Mouse (Mus musculus): ENCODE results near the gene Gm20458. TPM values are rescaled to one million over a fixed set of nuclear protein-coding genes. Genes with fewer than 3 reads are reported as not detected.

Gene Gm20458
- polyA plus RNA-seq, 1 experiment, result 27.8 TPM

DNA sequence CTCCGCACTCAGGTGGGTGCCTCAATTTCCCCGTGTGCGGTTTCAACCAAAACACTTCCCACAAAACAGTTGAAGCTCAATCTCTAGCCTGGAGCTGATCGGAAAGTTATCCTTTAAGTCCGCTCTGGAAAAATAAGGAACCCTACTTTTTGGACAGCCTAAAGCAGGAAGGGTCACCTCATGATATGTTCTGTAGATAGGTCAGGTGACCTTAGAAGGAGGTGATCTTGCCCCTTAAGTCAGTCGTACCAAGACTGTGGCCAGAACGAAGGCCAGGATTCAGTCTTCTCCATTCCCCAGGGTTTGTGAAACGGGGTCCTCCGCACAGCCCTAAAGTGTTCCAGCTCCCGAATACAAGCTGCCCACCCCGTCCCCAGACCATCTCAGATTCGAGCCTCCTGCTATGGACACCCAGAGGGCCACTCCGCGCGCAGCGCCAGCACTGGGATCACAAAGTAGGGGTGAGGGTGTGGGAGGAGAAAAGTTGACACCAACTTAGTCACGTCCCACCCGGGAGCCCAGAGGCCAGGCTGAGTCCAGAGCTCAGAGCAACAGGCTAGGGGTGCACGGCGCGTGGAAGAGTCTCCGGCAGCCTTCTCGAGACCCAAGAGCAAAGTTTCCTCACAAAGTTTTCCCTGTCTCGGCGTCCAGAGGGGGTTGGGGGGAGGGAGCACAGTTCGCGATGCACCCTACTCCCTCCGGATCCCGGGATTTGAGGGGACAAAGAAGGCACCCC, 18.3 kb upstream of the Gm20458 start:
- DNase-seq, result no peak
- Histone ChIP-seq H3K36me3 (ENCODE audit: control insufficient read depth, insufficient read depth, low read length) (no peaks in the 10 kb centered on the region), H3K27me3 (ENCODE audit: control insufficient read depth, insufficient read depth, low read length) (peaks cover 6% of the 10 kb centered on the region; the same call in 1 of the 2 replicates), H3K4me3 (ENCODE audit: control insufficient read depth, insufficient read depth, low read length) (peak overlapping the region; percentile 54), H3K4me1 (replicated peaks; ENCODE audit: control insufficient read depth, insufficient read depth, low read length) (peaks cover 32% of the 10 kb centered on the region), H3K27ac (ENCODE audit: control insufficient read depth, insufficient read depth, low read length) (no peak overlapping the region)
- TF ChIP-seq POLR2A (IDR thresholded peaks at IDR 0.05; ENCODE audit: control insufficient read depth, extremely low read depth, insufficient read depth, low read length, poor library complexity) (no peak), CTCF (IDR thresholded peaks at IDR 0.05; ENCODE audit: borderline replicate concordance, control insufficient read depth, extremely low read depth, insufficient read depth, low read length, poor library complexity) (no peak)
- WGBS, result 8% methylated on average over 29 of the region's 29 CpGs

DNA sequence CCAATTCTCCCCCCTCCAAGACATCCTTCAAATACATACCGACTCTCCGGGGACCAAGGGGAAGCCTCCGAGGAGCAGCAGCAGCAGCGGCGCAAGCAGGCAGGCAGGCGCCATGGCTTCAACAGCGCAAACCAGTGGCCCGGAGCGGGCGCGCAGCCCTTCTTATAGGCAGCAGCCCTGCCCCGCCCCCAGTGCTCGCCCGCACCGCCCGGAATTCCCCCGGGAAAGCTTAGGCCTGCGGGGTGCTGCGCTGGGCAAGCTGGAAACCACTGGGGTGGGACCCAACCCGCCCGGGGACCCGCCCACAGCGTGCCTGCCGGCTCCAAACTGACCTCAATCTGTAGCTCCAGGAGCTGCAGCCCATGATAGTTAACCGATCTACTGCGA, 17.7 kb upstream of the Gm20458 start:
- no peaks in the 10 kb centered on the region for H3K36me3 ChIP-seq (ENCODE audit: control insufficient read depth, insufficient read depth, low read length)
- peaks cover 31% of the 10 kb centered on the region for H3K4me1 ChIP-seq (replicated peaks; ENCODE audit: control insufficient read depth, insufficient read depth, low read length)
- peak; percentile 54 for DNase-seq
- H3K4me3 ChIP-seq (ENCODE audit: control insufficient read depth, insufficient read depth, low read length), result peak overlapping the region; percentile 54
- under 1% methylated on average over 26 of the region's 26 CpGs for WGBS
- peaks cover 6% of the 10 kb centered on the region; the same call in 1 of the 2 replicates for H3K27me3 ChIP-seq (ENCODE audit: control insufficient read depth, insufficient read depth, low read length)
- TF ChIP-seq CTCF (IDR thresholded peaks at IDR 0.05; ENCODE audit: borderline replicate concordance, control insufficient read depth, extremely low read depth, insufficient read depth, low read length, poor library complexity), result no peak
- TF ChIP-seq POLR2A (IDR thresholded peaks at IDR 0.05; ENCODE audit: control insufficient read depth, extremely low read depth, insufficient read depth, low read length, poor library complexity), result 0 out of 2 replicates have a peak, but pooled peaks have one; percentile 32
- H3K27ac ChIP-seq (ENCODE audit: control insufficient read depth, insufficient read depth, low read length), result no peak overlapping the region

DNA sequence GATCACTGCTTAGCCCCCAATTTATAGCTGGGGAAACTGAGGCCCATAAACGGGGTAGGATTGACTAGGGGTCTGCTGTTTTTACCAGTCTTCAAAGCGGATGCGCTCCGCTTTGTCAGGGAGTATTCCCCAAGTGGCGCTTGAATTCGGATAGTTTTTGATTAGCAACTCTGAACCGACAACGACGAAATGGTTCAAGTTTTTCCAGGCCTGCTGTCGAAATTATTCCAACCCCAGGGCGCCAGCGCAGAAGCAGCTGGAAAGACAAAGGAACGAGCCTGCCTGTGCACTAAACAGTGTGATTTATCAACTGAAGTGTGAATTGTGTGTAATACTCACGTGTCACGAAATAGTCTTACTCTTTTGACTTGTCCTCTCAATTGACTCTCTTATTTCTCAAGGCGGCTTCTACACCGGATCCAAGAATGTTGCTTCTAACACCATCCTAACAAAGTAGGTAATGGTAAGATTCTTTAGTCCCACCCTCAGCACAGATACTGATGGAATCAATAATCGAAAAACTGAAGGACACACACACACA, 17.2 kb upstream of the Gm20458 start, which contains the start of gene Sdc4:
TSS of gene Sdc4 (minus strand) at position 428 of the 541 bp plus-strand sequence.
- no peak for DNase-seq
- Histone ChIP-seq H3K36me3 (ENCODE audit: control insufficient read depth, insufficient read depth, low read length) (no peaks in the 10 kb centered on the region), H3K27ac (ENCODE audit: control insufficient read depth, insufficient read depth, low read length) (no peak within 1 kb of the TSS), H3K4me1 (replicated peaks; ENCODE audit: control insufficient read depth, insufficient read depth, low read length) (peaks cover 31% of the 10 kb centered on the region), H3K4me3 (ENCODE audit: control insufficient read depth, insufficient read depth, low read length) (peak within 1 kb of the TSS; percentile 54), H3K27me3 (ENCODE audit: control insufficient read depth, insufficient read depth, low read length) (peaks cover 6% of the 10 kb centered on the region; the same call in 1 of the 2 replicates)
- TF ChIP-seq POLR2A (IDR thresholded peaks at IDR 0.05; ENCODE audit: control insufficient read depth, extremely low read depth, insufficient read depth, low read length, poor library complexity) (no peak), CTCF (IDR thresholded peaks at IDR 0.05; ENCODE audit: borderline replicate concordance, control insufficient read depth, extremely low read depth, insufficient read depth, low read length, poor library complexity) (no peak)
- WGBS, result 30% methylated on average over 18 of the region's 18 CpGs

DNA sequence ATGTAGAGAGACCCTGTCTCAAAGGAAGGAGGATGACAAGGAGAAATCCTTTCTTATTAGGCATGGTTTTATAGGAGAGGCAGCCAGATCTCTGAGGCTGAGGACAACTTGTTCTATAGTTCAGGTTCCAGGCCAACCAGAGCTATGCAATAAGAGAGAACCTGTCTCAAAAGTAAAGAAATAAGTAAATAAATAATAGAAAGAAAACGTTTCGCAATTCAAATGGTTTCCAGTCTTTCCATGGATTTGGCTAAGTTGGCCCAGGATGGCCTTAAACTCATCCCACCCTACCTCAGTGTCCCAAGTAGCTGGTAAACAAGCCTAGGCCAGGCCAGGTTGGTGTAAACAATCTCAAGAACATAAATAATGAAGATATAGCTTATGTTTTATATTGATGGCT, 16.1 kb upstream of the Gm20458 start:
- H3K27me3 ChIP-seq (ENCODE audit: control insufficient read depth, insufficient read depth, low read length), result peaks cover 6% of the 10 kb centered on the region; the same call in 1 of the 2 replicates
- DNase-seq, result no peak
- no peak for TF ChIP-seq CTCF (IDR thresholded peaks at IDR 0.05; ENCODE audit: borderline replicate concordance, control insufficient read depth, extremely low read depth, insufficient read depth, low read length, poor library complexity)
- no peak for TF ChIP-seq POLR2A (IDR thresholded peaks at IDR 0.05; ENCODE audit: control insufficient read depth, extremely low read depth, insufficient read depth, low read length, poor library complexity)

DNA sequence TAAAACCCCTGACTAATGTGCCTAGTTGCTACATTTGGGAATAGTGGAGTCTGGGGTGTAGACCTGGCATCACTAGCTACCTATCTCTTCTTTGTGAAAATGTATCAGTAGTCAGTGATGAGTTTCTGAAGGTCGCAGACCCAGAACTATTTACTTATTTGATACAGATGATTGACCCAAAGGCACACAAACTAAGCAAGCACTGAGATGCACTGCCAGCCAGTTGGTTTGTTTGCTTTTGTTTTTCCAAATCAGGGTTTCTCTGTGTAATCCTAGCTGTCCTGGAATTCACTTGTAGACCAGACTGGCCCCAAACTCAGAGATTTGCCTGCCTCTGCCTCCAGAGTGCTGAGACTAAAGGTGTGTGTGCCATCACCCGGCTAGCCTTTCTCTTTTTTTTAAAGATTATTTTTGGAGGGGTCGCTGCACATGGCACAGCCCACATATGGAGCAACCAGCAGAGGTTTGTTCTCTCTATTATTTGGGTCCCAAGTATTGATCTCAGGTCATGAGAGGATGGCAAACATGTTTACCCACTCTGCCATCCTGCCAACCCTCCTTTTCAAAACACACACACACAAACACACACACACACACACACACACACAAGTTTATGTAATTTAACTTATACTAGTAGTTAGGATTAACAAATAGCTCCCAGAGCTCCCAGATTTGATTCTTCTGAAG, 15.2 kb upstream of the Gm20458 start:
- peaks cover 6% of the 10 kb centered on the region; the same call in 1 of the 2 replicates for H3K27me3 ChIP-seq (ENCODE audit: control insufficient read depth, insufficient read depth, low read length)
- TF ChIP-seq POLR2A (IDR thresholded peaks at IDR 0.05; ENCODE audit: control insufficient read depth, extremely low read depth, insufficient read depth, low read length, poor library complexity), result no peak
- TF ChIP-seq CTCF (IDR thresholded peaks at IDR 0.05; ENCODE audit: borderline replicate concordance, control insufficient read depth, extremely low read depth, insufficient read depth, low read length, poor library complexity), result no peak
- no peak overlapping the region for H3K27ac ChIP-seq (ENCODE audit: control insufficient read depth, insufficient read depth, low read length)
- H3K4me3 ChIP-seq (ENCODE audit: control insufficient read depth, insufficient read depth, low read length), result no peak overlapping the region
- H3K36me3 ChIP-seq (ENCODE audit: control insufficient read depth, insufficient read depth, low read length), result no peaks in the 10 kb centered on the region
- DNase-seq, result no peak
- 89% methylated on average over 3 of the region's 3 CpGs for WGBS
- H3K4me1 ChIP-seq (replicated peaks; ENCODE audit: control insufficient read depth, insufficient read depth, low read length), result peaks cover 23% of the 10 kb centered on the region

More for the DNA sequence above, 16.1 kb upstream of the Gm20458 start:
- H3K36me3 ChIP-seq (ENCODE audit: control insufficient read depth, insufficient read depth, low read length), result no peaks in the 10 kb centered on the region
- WGBS, result 92% methylated on average over 2 of the region's 2 CpGs
- H3K4me1 ChIP-seq (replicated peaks; ENCODE audit: control insufficient read depth, insufficient read depth, low read length), result peaks cover 31% of the 10 kb centered on the region
- H3K27ac ChIP-seq (ENCODE audit: control insufficient read depth, insufficient read depth, low read length), result no peak overlapping the region
- no peak overlapping the region for H3K4me3 ChIP-seq (ENCODE audit: control insufficient read depth, insufficient read depth, low read length)

DNA sequence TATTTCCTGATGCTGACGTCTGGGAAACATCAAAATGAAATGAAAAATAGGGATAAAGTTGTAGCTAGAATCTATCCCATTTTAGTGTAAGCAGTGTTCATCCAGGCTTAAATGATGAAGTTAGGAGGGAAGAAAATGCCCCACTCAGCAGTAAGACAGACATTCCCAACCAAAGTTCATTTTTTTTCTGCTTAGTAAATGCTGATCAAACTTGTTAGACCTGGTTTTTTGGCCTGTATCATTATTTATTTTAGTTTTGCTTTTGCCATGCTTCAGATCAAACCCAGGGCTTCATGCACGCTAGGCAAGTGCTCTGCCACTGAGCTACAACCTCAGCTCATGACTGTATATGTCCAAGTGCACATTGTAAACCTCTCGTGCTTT, 14.7 kb upstream of the Gm20458 start:
- no peak for DNase-seq

More for the DNA sequence above, 14.7 kb upstream of the Gm20458 start:
- no peak overlapping the region for H3K27ac ChIP-seq (ENCODE audit: control insufficient read depth, insufficient read depth, low read length)
- no peak overlapping the region for H3K4me3 ChIP-seq (ENCODE audit: control insufficient read depth, insufficient read depth, low read length)
- H3K4me1 ChIP-seq (replicated peaks; ENCODE audit: control insufficient read depth, insufficient read depth, low read length), result peaks cover 18% of the 10 kb centered on the region
- no peak for TF ChIP-seq POLR2A (IDR thresholded peaks at IDR 0.05; ENCODE audit: control insufficient read depth, extremely low read depth, insufficient read depth, low read length, poor library complexity)
- TF ChIP-seq CTCF (IDR thresholded peaks at IDR 0.05; ENCODE audit: borderline replicate concordance, control insufficient read depth, extremely low read depth, insufficient read depth, low read length, poor library complexity), result no peak
- no peaks in the 10 kb centered on the region for H3K36me3 ChIP-seq (ENCODE audit: control insufficient read depth, insufficient read depth, low read length)
- H3K27me3 ChIP-seq (ENCODE audit: control insufficient read depth, insufficient read depth, low read length), result peaks cover 6% of the 10 kb centered on the region; the same call in 1 of the 2 replicates
- 82% methylated on average over 3 of the region's 3 CpGs for WGBS

Measured in thymus, adult 2 months (tissue).